Mouse (Mus musculus) ES-Bruce4 (cell line): ENCODE measurements around the gene AC124108.1.

Source experiments
- EP300 ChIP-seq: IDR thresholded peaks from 2 replicates; pipeline ENCODE4 v1.6.1; 2011; ENCODE audit warnings: low read depth, low read length; ENCODE audit not compliant: insufficient read depth
- POLR2A ChIP-seq: IDR thresholded peaks from one replicate; pipeline ENCODE4 v1.8.1; 2011; ENCODE audit warnings: low read length; ENCODE audit not compliant: insufficient read depth

DNA sequence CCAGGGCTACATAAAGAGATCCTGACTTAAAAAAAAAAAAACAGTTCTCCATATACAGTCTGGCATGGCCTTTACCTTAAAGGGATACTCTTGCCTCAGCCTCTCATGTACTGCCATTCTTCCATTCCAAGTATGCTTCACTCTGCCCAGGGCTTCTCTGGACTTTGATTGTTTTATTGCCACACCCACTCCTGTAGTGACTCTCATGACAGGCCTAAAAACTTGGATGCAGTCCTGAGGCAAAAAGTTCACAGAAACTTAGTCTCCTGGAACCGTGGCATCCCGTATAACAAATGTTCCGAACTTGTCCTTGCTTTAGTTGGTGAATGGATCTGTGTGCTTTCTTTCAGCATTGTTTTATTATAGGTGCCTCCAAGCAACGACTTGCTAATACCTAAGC, 55.4 kb downstream of the AC124108.1 start:
- no peak for TF ChIP-seq EP300
- TF ChIP-seq POLR2A: no peak
